Mouse (Mus musculus) bone marrow, adult 2 months (tissue): ENCODE measurements around the gene Cotl1.

ENCODE experiments used
- CTCF ChIP-seq: fragments of 200-500 bp; IDR thresholded peaks from 2 replicates; pipeline ENCODE4 v1.5.1; 2011; ENCODE audit warnings: low read length, control low read depth; ENCODE audit not compliant: control insufficient read depth, insufficient read depth
- POLR2A ChIP-seq: fragments of 200-500 bp; IDR thresholded peaks from 2 replicates; pipeline ENCODE4 v1.6.1; 2011; ENCODE audit warnings: low read depth, mild to moderate bottlenecking, control low read depth, low read length, borderline replicate concordance; ENCODE audit not compliant: control insufficient read depth

GRCm38 (mm10) chr8:119832101-119832617 is 8.2 kb downstream of the Cotl1 start:
- no peak for TF ChIP-seq CTCF
- no peak for TF ChIP-seq POLR2A
